Mouse (Mus musculus): ENCODE measurements at regions not wholly inside any gene's neighbourhood (a gene's known extent, or its start where the extent isn't known, plus 50 kb on each side); places are given as distances from the start of the nearest gene placed in this dataset.

DNA sequence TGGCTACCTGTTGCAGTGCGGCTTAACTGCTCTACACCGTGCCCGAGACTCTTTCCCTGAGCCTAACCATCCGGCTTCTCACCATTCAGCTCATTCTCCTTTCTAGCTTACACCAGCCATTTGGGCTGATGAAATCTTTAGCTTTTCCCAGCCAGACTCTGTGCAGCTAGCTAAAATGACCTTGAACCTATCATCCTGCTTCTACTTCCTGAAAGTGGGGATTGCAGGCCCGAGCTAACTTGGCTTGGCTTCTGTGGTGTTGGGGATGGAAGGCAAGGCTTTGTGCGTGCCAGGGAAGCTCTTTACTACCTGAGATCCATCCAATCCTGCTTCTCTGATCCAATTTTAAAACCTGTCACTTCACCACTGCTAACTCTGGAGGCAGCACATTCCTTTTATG lies 128.3 kb downstream of the Kcnrg start:
- no peaks in the 10 kb centered on the region for H3K36me3 ChIP-seq (ENCODE audit: control insufficient read depth, insufficient read depth, low read length)
- H3K4me2 ChIP-seq (ENCODE audit: low read length) = no peak overlapping the region
- 0 out of 2 replicates have a peak, but pooled peaks cover 4% of the 10 kb centered on the region for H3K4me1 ChIP-seq (ENCODE audit: control insufficient read depth, insufficient read depth, low read length)
- H3K27me3 ChIP-seq (ENCODE audit: control insufficient read depth, insufficient read depth, low read length) = no peaks in the 10 kb centered on the region
- 79% methylated on average over 6 of the region's 6 CpGs for WGBS
- H3K9me3 ChIP-seq (ENCODE audit: control insufficient read depth, low read length) = no peaks in the 10 kb centered on the region
- DNase-seq (no peak), ATAC-seq (ENCODE audit: low FRiP score, low TSS enrichment) (no peak)
- H3K27ac ChIP-seq (replicated peaks; ENCODE audit: low read depth, low read length) = no peak overlapping the region
- no peak overlapping the region for H3K4me3 ChIP-seq (replicated peaks; ENCODE audit: low read depth, low read length)
- no peak overlapping the region for H3K9ac ChIP-seq (replicated peaks; ENCODE audit: low read length)

DNA sequence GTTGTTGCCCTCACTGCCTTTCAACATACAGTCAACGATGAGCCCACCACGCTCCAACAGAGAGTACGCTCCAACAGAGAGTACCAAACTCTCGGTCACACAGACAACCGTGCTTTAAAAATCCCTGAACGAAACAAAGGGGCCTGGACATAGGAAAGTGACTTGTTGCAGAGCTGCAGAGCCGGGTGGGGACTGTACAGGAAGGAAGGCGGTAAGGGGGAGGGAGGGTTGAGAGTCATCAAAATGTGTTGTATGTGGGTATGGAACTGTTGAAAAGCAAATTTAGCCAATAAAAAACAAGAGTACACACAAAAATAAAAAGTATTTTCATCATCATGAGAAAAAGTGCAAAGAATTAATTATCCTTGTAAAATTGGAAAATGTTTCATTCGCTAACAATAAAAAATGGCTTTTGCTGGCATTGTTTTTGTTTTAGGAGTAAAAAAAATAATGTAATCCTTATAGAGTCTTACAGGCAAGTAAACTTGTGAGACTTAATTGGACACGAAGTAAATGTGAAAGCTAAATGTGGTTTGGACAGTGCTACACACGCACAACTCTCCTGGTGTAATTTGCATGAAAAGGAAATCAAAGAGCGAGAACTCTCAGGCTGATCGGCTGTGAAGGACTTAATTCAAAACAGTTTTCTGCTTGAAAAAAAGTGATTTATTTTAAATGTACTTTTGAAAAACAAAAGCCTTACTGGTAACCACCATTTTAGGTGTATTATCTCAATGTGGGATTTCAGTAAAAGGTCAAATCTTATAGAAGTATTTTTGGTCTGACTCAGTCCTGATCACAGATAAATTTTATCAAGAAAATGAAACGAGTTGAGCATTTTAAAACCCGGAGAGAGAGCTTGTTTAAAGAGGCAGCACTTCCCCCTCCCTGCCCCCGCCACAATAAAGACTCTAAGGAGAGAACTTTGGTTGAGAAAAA lies 129.4 kb downstream of the Kcnrg start:
- 0 out of 2 replicates have a peak overlapping the region, but pooled peaks have one; percentile 4 for H3K4me2 ChIP-seq (ENCODE audit: low read length)
- 19% methylated on average over 16 of the region's 16 CpGs for whole genome bisulfite sequencing

DNA sequence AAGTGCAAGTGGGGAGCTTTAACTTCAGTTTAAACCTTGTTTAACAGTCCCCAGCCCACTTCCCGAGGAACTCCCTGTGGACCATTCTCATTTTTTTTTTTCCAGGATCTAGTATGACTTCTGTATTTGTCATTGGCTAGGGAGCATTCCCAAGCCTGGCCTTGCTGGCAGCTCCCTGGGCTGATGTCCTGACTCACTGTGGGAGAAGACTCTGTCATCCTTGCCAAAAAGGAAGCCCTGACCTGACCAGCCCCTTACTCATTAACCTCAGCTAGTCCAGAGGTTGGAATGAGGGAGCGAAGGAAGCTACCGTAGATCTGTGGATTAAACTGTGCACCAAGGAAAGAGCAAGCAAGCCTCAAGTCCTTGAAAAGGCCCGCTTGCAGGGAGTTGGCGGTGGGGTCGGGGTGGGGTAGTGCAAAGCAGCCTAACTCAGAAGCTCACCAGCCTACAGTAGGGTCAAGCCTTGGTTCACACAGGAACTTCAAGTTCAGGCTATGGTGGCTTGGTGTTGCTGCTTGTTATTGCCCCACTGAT lies 130.3 kb downstream of the Kcnrg start:
- no peak overlapping the region for H3K4me3 ChIP-seq (replicated peaks; ENCODE audit: low read depth, low read length)
- DNase-seq (no peak), ATAC-seq (ENCODE audit: low FRiP score, low TSS enrichment) (no peak)
- no peaks in the 10 kb centered on the region for H3K36me3 ChIP-seq (ENCODE audit: control insufficient read depth, insufficient read depth, low read length)
- no peak overlapping the region for H3K9ac ChIP-seq (replicated peaks; ENCODE audit: low read length)
- WGBS = 81% methylated on average over 6 of the region's 6 CpGs
- H3K27me3 ChIP-seq (ENCODE audit: control insufficient read depth, insufficient read depth, low read length) = no peaks in the 10 kb centered on the region
- no peak overlapping the region for H3K27ac ChIP-seq (replicated peaks; ENCODE audit: low read depth, low read length)
- no peaks in the 10 kb centered on the region for H3K9me3 ChIP-seq (ENCODE audit: control insufficient read depth, low read length)
- H3K4me1 ChIP-seq (ENCODE audit: control insufficient read depth, insufficient read depth, low read length) = 0 out of 2 replicates have a peak, but pooled peaks cover 4% of the 10 kb centered on the region
- no peak overlapping the region for H3K4me2 ChIP-seq (ENCODE audit: low read length)

More for the DNA sequence above, 129.4 kb downstream of the Kcnrg start:
- Histone ChIP-seq H3K27ac (replicated peaks; ENCODE audit: low read depth, low read length) (no peak overlapping the region), H3K4me3 (replicated peaks; ENCODE audit: low read depth, low read length) (no peak overlapping the region), H3K9me3 (ENCODE audit: control insufficient read depth, low read length) (no peaks in the 10 kb centered on the region), H3K4me1 (ENCODE audit: control insufficient read depth, insufficient read depth, low read length) (0 out of 2 replicates have a peak, but pooled peaks cover 4% of the 10 kb centered on the region), H3K27me3 (ENCODE audit: control insufficient read depth, insufficient read depth, low read length) (no peaks in the 10 kb centered on the region), H3K9ac (replicated peaks; ENCODE audit: low read length) (no peak overlapping the region), H3K36me3 (ENCODE audit: control insufficient read depth, insufficient read depth, low read length) (no peaks in the 10 kb centered on the region)
- DNase-seq = peak; percentile 8
- ATAC-seq (ENCODE audit: low FRiP score, low TSS enrichment) = no peak

DNA sequence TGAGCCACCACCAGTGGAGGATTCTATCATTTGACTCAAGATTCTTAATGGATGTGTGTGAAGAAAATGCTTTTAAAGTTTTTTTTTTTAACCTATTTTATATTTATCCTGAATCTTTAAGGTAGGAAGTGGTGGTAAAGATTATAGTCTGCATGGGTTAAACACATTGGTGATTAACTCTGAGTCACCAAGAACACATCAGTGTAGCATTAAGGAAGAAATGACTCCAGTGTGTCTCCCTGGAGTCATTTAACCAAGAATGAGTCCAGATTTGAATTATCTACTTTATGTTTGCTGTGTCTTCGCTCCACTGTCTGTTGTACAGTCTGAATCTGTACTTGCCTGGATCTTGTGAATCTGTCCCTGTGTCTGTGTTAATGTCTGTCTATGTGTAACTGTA lies 132.2 kb downstream of the Kcnrg start:
- Histone ChIP-seq H3K27me3 (ENCODE audit: control insufficient read depth, insufficient read depth, low read length) (no peaks in the 10 kb centered on the region), H3K36me3 (ENCODE audit: control insufficient read depth, insufficient read depth, low read length) (no peaks in the 10 kb centered on the region), H3K9ac (replicated peaks; ENCODE audit: low read length) (no peak overlapping the region), H3K4me1 (ENCODE audit: control insufficient read depth, insufficient read depth, low read length) (0 out of 2 replicates have a peak, but pooled peaks cover 7% of the 10 kb centered on the region), H3K9me3 (ENCODE audit: control insufficient read depth, low read length) (no peaks in the 10 kb centered on the region), H3K27ac (replicated peaks; ENCODE audit: low read depth, low read length) (no peak overlapping the region), H3K4me2 (ENCODE audit: low read length) (no peak overlapping the region), H3K4me3 (replicated peaks; ENCODE audit: low read depth, low read length) (no peak overlapping the region)
- DNase-seq (no peak), ATAC-seq (ENCODE audit: low FRiP score, low TSS enrichment) (no peak)
- WGBS = 93% methylated on average over 1 of the region's 1 CpGs

DNA sequence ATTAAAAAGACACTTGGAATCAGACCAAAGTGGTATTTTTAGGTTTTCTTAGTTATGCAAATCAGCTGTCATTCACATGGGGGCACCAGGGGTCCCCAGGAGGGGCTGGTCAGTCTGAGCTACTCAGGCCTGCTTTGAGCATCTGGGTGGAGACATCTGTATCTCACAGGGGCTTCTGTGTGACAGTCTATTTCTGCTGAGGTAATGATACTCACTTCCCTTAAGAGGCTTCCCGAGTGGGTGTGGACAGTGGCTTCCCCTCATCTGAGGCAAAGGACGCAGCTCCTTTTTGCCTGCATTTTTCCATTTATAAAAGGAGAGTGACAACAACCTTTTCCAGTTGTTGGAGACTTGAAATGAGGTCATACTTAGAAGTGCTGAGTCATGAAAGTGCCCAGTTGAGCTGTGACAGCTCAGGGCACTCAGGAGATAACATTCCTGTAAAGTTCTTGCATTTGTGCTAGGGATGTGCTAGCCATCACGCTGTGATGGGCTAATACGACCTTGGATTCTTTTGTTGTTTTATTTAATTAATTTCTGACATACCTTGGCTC lies 136.7 kb downstream of the Kcnrg start:
- Histone ChIP-seq H3K9ac (replicated peaks; ENCODE audit: low read length) (no peak overlapping the region), H3K9me3 (ENCODE audit: control insufficient read depth, low read length) (no peaks in the 10 kb centered on the region), H3K27ac (replicated peaks; ENCODE audit: low read depth, low read length) (no peak overlapping the region), H3K36me3 (ENCODE audit: control insufficient read depth, insufficient read depth, low read length) (no peaks in the 10 kb centered on the region), H3K4me2 (ENCODE audit: low read length) (no peak overlapping the region), H3K4me3 (replicated peaks; ENCODE audit: low read depth, low read length) (no peak overlapping the region), H3K27me3 (ENCODE audit: control insufficient read depth, insufficient read depth, low read length) (no peaks in the 10 kb centered on the region), H3K4me1 (ENCODE audit: control insufficient read depth, insufficient read depth, low read length) (0 out of 2 replicates have a peak, but pooled peaks cover 2% of the 10 kb centered on the region)
- ATAC-seq (ENCODE audit: low FRiP score, low TSS enrichment) = no peak
- 39% methylated on average over 4 of the region's 4 CpGs for WGBS
- peak; percentile 7 for DNase-seq

DNA sequence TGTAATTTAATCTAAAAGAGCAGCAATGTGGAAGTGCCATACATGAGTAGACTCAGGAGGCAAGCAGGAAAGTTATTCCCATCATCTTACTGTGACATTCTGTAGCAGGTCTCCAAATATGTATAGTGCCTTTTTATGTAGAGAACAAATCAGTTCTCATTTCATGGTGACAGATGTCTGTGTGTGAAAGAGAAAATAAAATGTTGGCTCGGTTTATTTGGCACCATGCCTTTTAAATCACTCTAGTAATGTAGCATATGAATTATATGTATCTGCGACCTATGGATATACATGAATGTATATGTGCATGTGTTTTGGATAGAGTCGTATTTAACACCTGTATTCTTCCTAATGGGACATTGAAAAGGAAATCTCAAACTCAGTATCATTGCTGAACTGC lies 146.2 kb downstream of the Kcnrg start:
- H3K4me3 ChIP-seq (replicated peaks; ENCODE audit: low read depth, low read length) = no peak overlapping the region
- ATAC-seq (ENCODE audit: low FRiP score, low TSS enrichment) (no peak), DNase-seq (no peak)
- H3K36me3 ChIP-seq (ENCODE audit: control insufficient read depth, insufficient read depth, low read length) = no peaks in the 10 kb centered on the region
- no peaks in the 10 kb centered on the region for H3K9me3 ChIP-seq (ENCODE audit: control insufficient read depth, low read length)
- no peak overlapping the region for H3K4me2 ChIP-seq (ENCODE audit: low read length)
- no peaks in the 10 kb centered on the region for H3K27me3 ChIP-seq (ENCODE audit: control insufficient read depth, insufficient read depth, low read length)
- H3K9ac ChIP-seq (replicated peaks; ENCODE audit: low read length) = no peak overlapping the region
- H3K27ac ChIP-seq (replicated peaks; ENCODE audit: low read depth, low read length) = no peak overlapping the region
- WGBS = 89% methylated on average over 3 of the region's 3 CpGs
- peaks cover 9% of the 10 kb centered on the region for H3K4me1 ChIP-seq (ENCODE audit: control insufficient read depth, insufficient read depth, low read length)

DNA sequence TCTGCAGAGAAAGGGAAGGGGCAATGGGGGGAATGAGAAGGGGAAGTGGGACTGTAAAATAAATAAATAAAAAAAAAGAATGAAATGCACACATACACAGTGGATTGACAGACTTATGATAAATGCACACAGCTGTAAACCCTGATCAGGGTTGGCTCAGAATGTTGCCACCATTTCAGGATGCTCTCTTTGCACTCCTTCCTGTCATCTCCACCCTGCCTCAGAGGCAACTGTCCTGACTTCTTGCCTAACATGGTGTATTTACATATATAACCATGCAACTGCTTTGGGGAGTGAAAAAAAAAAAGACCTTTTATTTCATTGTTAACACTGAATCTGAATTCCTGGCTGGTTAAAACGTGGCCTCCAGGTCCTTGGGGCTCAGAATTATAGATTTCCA lies 149.4 kb downstream of the Kcnrg start:
- H3K9ac ChIP-seq (replicated peaks; ENCODE audit: low read length) = peak overlapping the region; percentile 34; the same call in 1 of the 2 replicates
- H3K4me3 ChIP-seq (replicated peaks; ENCODE audit: low read depth, low read length) = no peak overlapping the region

DNA sequence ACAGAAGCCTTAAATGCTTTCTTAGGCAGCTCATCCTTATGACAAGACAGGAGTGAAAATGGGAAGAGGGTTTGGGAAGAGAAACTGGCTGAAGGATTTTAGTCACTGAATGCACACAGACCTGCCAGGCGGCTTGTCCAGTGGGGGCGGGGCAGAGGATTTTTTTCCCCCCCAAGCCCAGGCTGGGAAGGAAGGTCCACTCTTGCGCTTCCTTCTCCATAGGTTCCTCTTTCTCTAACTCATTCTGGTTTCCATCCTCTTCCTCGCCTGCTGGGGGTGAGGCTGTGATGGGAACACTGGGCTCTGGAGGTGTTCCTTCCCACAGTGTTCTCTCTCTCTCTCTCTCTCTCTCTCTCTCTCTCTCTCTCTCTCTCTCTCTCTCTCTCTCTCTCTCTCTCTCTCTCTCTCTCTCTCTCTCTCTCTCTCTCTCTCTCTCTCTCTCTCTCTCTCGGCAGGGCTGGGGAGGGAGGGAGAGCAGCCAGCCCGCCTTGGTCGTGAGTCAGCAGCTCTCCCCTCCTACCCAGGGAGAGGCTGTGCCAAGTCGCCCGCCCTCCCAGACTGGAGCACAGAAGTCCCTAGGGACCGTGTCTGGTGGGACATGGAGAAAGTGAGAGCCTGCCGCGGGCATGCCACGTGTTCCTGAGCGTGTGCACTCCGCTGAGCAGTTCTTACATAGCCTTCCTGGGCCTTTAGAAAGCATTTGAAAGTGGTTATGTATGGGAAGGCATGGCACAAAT lies 150.0 kb downstream of the Kcnrg start:
- no peaks in the 10 kb centered on the region for H3K27me3 ChIP-seq (ENCODE audit: control insufficient read depth, insufficient read depth, low read length)
- DNase-seq = peak; percentile 86
- no peak overlapping the region for H3K27ac ChIP-seq (replicated peaks; ENCODE audit: low read depth, low read length)
- no peaks in the 10 kb centered on the region for H3K9me3 ChIP-seq (ENCODE audit: control insufficient read depth, low read length)
- 10% methylated on average over 14 of the region's 15 CpGs for WGBS
- no peaks in the 10 kb centered on the region for H3K36me3 ChIP-seq (ENCODE audit: control insufficient read depth, insufficient read depth, low read length)
- peak; percentile 73; the same call in 1 of the 2 replicates for ATAC-seq (ENCODE audit: low FRiP score, low TSS enrichment)
- H3K4me3 ChIP-seq (replicated peaks; ENCODE audit: low read depth, low read length) = peak overlapping the region; percentile 9
- H3K9ac ChIP-seq (replicated peaks; ENCODE audit: low read length) = peak overlapping the region; percentile 34; the same call in 1 of the 2 replicates
- H3K4me2 ChIP-seq (ENCODE audit: low read length) = peak overlapping the region; percentile 48
- H3K4me1 ChIP-seq (ENCODE audit: control insufficient read depth, insufficient read depth, low read length) = peaks cover 9% of the 10 kb centered on the region

More for the DNA sequence above, 149.4 kb downstream of the Kcnrg start:
- ATAC-seq (ENCODE audit: low FRiP score, low TSS enrichment) = no peak
- peak overlapping the region; percentile 48; the same call in 1 of the 2 replicates for H3K4me2 ChIP-seq (ENCODE audit: low read length)
- no peaks in the 10 kb centered on the region for H3K9me3 ChIP-seq (ENCODE audit: control insufficient read depth, low read length)
- no peaks in the 10 kb centered on the region for H3K27me3 ChIP-seq (ENCODE audit: control insufficient read depth, insufficient read depth, low read length)
- 10% methylated on average over 1 of the region's 1 CpGs for WGBS
- H3K4me1 ChIP-seq (ENCODE audit: control insufficient read depth, insufficient read depth, low read length) = peaks cover 9% of the 10 kb centered on the region
- no peak for DNase-seq
- H3K27ac ChIP-seq (replicated peaks; ENCODE audit: low read depth, low read length) = no peak overlapping the region
- H3K36me3 ChIP-seq (ENCODE audit: control insufficient read depth, insufficient read depth, low read length) = no peaks in the 10 kb centered on the region
